Mouse (Mus musculus) megakaryocyte, adult 5-6 weeks (primary cell): ENCODE data around the gene Tcea2. TPM values are rescaled to one million over a fixed set of nuclear protein-coding genes. Genes with fewer than 3 reads are reported as not detected.

Source experiments
- ATAC-seq: 2 replicates; pipeline ENCODE4 v1.8.0; 2016; ENCODE audit warnings: mild to moderate bottlenecking, inconsistent platforms; ENCODE audit not compliant: poor library complexity, severe bottlenecking
- total RNA-seq, 2 experiments: library from RNA; stranded (forward) in 1 of 2; stranded (reverse) in 1 of 2; fragments of 153-499, 151-499 nt in 1 of 2; fragments of 221-1000, 200-1000 nt in 1 of 2; gene quantifications; 2 replicates each; pipeline versions ENCODE4 v1.2.3 to v1.2.4; 2015 to 2017

Gene Tcea2
- total RNA-seq, 2 experiments from 2014 or later, result 8.2 to 9.4 TPM

DNA sequence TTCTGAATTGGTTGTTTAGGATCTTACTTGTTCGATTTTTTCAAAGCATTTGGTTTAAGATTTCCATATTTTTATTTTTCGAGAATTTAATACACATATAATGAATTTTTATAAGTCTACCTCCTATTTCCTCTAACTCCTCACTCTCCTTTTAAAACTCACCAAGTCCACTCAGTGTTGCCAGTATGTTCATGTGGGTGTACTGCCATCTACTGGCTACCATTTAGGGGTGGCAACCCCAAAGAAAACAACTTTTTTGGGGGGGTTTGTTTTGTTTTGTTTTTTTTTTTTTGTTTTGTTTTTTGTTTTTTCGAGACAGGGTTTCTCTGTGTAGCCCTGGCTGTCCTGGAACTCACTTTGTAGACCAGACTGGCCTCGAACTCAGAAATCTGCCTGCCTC, 26.6 kb downstream of the Tcea2 start:
- ATAC-seq, result peak; percentile 96

DNA sequence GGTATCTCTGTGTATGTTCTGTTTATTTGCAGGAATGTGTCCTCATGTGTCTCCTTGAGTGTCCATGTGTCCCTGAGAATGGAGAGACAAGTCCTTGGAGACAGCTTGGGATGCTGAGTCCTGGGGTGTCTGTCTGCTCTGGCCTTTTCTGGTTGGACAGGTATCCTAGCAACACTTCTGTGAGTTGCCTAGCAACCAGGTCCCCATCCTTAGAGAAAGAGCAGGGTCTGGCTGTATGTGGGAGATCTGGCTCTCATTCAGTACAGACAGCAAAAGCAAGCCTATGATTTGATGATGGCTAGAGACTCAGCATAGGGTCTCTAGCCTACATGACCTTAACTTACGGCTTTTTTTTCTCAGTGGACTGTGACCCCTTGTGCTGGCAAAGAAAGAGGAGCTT, 33.6 kb downstream of the Tcea2 start:
- no peak for ATAC-seq

DNA sequence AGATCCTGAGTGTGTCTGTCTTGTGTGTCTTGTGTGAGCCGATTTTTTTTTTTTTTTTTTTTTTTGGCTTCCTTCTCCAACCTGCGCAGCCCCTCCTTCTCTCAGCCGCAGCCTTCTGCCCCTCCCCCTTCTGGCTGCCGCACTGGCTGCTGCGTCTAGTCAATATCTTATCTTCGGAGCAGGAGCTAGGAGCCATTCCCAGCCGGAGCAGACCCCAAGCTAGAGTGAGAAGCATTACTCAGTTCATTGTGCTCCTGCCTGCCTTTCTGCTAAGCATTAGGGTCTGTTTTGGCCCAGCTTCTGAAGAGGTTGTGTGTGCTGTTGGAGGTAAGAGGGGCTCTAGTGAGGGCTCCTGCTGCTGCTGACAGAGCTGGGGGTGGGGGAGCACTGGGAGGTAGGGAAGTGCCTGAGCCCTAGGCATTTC, 34.8 kb downstream of the Tcea2 start, which contains the start of gene Oprl1:
Gene Oprl1 (plus strand): TSS at position 114 of the 424 bp plus-strand sequence.
- ATAC-seq, result peak; percentile 49

DNA sequence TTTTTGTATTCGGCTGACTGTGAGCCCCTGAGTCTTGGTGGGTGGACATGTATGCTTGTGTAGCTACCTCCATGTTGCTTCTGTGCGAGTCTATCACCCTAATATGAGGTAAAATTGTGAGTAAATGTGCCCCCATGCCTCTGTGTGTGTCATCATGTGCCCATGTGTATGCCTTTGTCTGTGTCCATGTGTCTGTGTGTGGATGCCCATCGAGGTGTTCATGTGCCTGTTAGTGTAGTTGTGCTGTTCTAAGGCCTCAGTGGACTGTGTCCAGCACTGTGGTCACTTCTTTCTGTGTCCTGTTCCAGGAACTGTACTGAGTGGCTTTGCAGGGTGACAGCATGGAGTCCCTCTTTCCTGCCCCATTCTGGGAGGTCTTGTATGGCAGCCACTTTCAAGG, 35.3 kb downstream of the Tcea2 start:
- no peak for ATAC-seq

DNA sequence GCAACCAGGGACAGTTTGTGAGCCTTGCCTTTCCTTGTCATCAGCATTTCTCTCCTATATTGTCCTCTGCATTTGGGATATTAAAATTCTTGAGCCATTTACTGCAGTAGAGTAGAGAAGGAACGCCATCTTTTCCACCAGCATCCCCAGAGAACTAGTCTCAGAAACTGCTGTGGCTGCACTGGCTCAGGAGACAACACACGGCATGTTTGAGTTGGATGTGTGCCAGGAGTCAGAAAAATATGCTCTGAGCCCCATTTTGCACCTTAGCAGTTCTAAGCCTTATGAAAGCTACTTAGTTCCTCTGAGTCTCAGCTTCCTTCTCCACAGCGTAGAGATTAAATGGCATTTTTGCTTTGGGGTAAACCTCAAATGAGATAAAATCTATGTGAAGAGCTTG, 36.9 kb downstream of the Tcea2 start:
- ATAC-seq, result no peak

DNA sequence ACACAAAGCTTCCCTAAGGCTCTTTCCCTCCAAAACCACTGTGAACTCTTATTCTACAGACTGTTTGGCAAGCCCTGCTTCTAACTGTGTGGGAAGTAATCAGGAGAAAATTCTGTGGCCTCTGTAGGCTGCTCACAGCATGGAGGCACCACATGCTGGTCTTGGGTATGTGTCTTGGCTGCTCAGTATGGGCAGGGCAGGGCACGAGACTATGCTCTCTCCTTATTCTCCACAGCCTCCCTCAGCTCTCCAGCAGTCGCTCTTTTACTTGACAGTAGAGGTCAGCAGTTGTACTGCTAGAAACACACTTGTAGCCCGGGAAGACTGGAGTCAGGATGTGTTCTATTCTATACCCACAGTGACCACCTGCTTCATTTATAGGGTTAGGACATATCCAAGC, 40.0 kb downstream of the Tcea2 start:
- no peak for ATAC-seq

DNA sequence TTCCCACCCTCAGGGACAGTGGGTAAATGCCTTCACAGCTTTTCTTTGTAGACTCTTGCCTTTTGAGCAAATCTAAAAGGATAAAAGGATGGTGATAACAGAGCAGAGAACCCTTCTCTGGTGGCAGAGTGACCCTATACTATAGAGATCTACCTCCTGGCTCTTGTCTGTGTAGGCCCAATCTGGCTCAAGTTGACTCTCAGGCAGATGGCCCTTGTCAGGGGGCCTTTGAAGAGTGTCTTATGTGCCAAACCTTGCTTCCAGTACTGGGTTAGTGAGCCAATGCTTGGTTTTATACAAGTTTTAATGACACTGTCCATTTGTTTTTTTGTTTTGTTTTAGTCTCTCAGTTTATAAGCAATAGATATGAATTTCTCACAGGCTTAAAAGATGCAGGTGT, 41.1 kb downstream of the Tcea2 start:
- no peak for ATAC-seq

DNA sequence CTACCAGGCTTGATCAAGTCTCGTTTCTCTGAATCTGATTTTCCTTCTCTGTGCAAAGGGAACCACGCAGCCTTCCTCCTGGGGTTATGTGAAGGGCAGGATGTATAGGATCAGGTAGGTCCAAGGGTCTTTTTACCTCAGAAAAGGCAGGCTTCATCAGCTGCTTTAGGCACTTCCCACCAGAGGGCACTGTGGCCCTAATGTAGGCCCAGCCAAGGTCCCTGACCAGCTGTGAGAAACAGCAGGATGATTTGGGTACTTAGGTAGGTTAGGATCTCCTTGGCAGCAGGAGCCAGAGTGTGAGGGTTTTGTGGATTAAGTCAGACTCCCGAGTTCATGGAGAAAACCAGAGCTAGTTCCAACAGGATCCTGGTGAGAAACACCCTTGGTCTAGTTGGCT, 42.1 kb downstream of the Tcea2 start:
- peak; percentile 60 for ATAC-seq

DNA sequence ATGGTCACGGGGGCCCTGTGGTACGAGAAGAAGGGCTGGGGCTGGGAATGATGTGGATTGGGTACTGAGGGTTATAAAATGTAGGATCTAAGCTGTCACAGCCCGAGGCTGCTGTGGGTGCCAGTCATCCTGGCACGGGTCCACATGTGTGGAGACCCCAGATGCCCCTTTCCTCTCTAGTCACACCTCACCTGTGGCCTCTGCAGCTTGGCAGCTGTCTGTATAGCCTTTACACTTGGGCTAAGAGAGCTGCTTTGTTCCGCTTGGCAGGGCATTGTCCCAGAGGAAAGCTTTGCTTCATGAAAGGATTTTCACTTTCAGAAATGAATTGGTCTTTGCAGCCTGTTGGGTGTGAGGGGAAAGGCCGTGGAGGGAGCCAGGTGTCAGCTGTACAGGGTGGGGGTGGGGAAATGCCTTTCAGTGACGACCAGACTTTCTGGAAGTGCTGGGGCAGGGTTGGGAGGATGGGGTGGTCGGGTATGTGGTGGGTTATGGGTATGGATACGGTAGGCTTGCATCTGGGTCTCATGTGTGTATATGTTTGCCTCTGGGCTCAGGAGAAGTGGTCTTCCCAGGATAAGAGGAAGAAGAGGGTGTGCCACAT, 47.7 kb downstream of the Tcea2 start:
- no peak for ATAC-seq

DNA sequence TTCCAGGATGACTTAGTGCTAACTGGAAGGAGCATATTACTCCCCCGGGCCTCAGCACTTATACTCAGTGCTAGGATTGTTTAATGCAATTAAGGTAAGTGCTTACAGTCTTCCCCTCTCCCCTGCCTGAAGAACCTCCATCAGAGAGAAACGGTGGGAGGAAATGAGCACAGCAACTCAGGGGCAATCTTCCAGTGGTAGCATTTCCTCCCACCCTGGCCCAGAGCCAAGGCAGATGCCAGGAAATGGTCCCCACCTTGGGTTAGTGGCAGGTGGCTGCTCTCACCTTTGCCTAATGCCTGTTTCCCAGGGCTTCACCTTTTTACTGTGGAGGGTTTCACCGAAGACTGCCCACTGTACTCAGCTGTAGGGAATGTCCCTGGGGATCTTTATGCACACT, 49.9 kb downstream of the Tcea2 start:
- no peak for ATAC-seq

Other genes with a start within 250 kb of the Tcea2 start
- gene Zbtb46, start 220.9 kb upstream of the Tcea2 start, total RNA-seq (2015), result 1.4 and 2.5 TPM in 2 replicates
- gene Zbtb46, start 220.9 kb upstream of the Tcea2 start, total RNA-seq (2017), result 2.3 and 3.9 TPM in 2 replicates
- gene Abhd16b, start 187.1 kb upstream of the Tcea2 start, total RNA-seq (2015), result not detected in 2 replicates
- not detected in 2 replicates for gene Abhd16b, start 187.1 kb upstream of the Tcea2 start, total RNA-seq (2017)
- gene Tpd52l2, start 183.2 kb upstream of the Tcea2 start, total RNA-seq (2015), result 37.8 and 55.2 TPM in 2 replicates
- 61.6 and 102 TPM in 2 replicates for gene Tpd52l2, start 183.2 kb upstream of the Tcea2 start, total RNA-seq (2017)
- gene Dnajc5, start 159.8 kb upstream of the Tcea2 start, total RNA-seq (2015), result 32.2 and 35.1 TPM in 2 replicates
- 39.7 and 44.9 TPM in 2 replicates for gene Dnajc5, start 159.8 kb upstream of the Tcea2 start, total RNA-seq (2017)
- gene Uckl1, start 95.4 kb upstream of the Tcea2 start, total RNA-seq (2015), result 86.0 and 103 TPM in 2 replicates
- 65.2 and 79.3 TPM in 2 replicates for gene Uckl1, start 95.4 kb upstream of the Tcea2 start, total RNA-seq (2017)
- 13.3 and 15.1 TPM in 2 replicates for gene Prpf6, start 88.4 kb upstream of the Tcea2 start, total RNA-seq (2015)
- gene Prpf6, start 88.4 kb upstream of the Tcea2 start, total RNA-seq (2017), result 68.0 and 68.1 TPM in 2 replicates
- gene Zfp512b, start 87.5 kb upstream of the Tcea2 start, total RNA-seq (2015), result 3.6 and 4.7 TPM in 2 replicates
- gene Zfp512b, start 87.5 kb upstream of the Tcea2 start, total RNA-seq (2017), result 8.1 and 9.9 TPM in 2 replicates
- gene Samd10, start 81.1 kb upstream of the Tcea2 start, total RNA-seq (2015), result 7.4 and 9.7 TPM in 2 replicates
- 2.3 and 2.8 TPM in 2 replicates for gene Samd10, start 81.1 kb upstream of the Tcea2 start, total RNA-seq (2017)
- not detected in 2 replicates for gene Gm29797, start 23.3 kb upstream of the Tcea2 start, total RNA-seq (2015)
- not detected in 2 replicates for gene Gm29797, start 23.3 kb upstream of the Tcea2 start, total RNA-seq (2017)
- 0.14 and 0.20 TPM in 2 replicates for gene Sox18, start 8.7 kb upstream of the Tcea2 start, total RNA-seq (2015)
- not detected in 2 replicates for gene Sox18, start 8.7 kb upstream of the Tcea2 start, total RNA-seq (2017)
- 502 and 576 TPM in 2 replicates for gene Rgs19, start 13.7 kb downstream of the Tcea2 start, total RNA-seq (2015)
- 162 and 178 TPM in 2 replicates for gene Rgs19, start 13.7 kb downstream of the Tcea2 start, total RNA-seq (2017)
- not detected in 2 replicates for gene Lkaaear1, start 18.1 kb downstream of the Tcea2 start, total RNA-seq (2015)
- gene Lkaaear1, start 18.1 kb downstream of the Tcea2 start, total RNA-seq (2017), result not detected in 2 replicates
- gene Oprl1, start 34.7 kb downstream of the Tcea2 start, total RNA-seq (2015), result not detected in 2 replicates
- not detected in 2 replicates for gene Oprl1, start 34.7 kb downstream of the Tcea2 start, total RNA-seq (2017)
- not detected in 2 replicates for gene Myt1, start 83.0 kb downstream of the Tcea2 start, total RNA-seq (2015)
- gene Myt1, start 83.0 kb downstream of the Tcea2 start, total RNA-seq (2017), result not detected in 2 replicates
- 18.0 and 23.6 TPM in 2 replicates for gene Pcmtd2, start 157.5 kb downstream of the Tcea2 start, total RNA-seq (2015)
- 24.5 and 24.8 TPM in 2 replicates for gene Pcmtd2, start 157.5 kb downstream of the Tcea2 start, total RNA-seq (2017)
- 15.6 and 22.3 TPM in 2 replicates for gene Polr3k, start 184.0 kb downstream of the Tcea2 start, total RNA-seq (2015)
- 19.6 and 19.8 TPM in 2 replicates for gene Polr3k, start 184.0 kb downstream of the Tcea2 start, total RNA-seq (2017)